Mouse (Mus musculus) spleen, adult 10 weeks (tissue): ENCODE data around the gene Gm11639. TPM values are rescaled to one million over a fixed set of nuclear protein-coding genes. Genes with fewer than 3 reads are reported as not detected.

Experiments used
- polyA plus RNA-seq: library from polyadenylated mRNA; stranded (reverse); fragments of 350-450 nt; fragmentation: Illumina TruSeq; extraction: RNeasy Lipid Tissue Mini Kit (QIAGEN cat#74804); gene quantifications from one replicate; pipeline ENCODE4 v1.2.3, GENCODE M21; 2015; ENCODE audit warnings: low replicate concordance; ENCODE audit not compliant: insufficient read depth

Gene Gm11639
- 0.01 TPM for polyA plus RNA-seq

DNA sequence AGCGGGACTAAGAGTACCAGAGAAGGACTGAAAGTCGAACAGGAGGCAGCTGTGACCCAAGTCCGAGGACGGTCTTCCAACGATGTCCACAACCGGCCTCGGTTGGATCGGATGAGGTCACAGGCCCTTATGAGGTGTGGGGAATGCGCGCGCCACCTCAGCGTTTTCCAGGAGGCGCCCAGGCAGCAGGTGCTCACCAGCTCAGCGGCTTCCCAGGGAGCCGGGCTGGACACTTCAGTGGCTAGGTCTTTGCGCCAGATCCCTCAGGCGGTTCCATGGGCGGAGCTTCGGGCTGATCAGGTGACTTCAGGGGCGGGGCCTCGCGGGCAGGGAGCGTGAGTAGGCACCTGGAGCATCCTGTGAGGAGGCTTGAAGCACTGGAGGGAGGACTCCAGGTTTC, at the start of gene Gm11639:
TSS of gene Gm11639 (plus strand) at position 160 of the 400 bp plus-strand sequence.

DNA sequence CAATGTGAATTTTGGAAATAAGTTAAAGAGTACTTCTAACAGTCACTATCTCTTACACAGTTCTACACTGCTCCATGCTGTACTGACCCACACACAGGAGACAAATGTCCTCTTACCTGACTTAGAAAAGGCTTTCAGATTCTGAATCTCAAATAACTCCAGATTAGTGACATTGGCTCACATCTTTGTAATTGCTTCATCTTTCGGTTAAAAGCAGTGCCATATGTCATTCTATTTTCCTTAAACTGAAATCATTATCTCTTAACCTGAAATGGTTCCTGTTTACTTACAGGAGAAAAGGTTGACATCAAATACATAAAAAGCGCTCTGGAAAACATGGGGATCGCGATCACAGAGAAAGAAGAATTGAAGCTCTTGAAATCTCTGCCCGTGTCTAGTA, 377.8 kb downstream of the Gm11639 start, which contains the start of gene Efcab3:
TSS of gene Efcab3 (plus strand) at position 301 of the 400 bp plus-strand sequence.

GRCm38 (mm10) chr11:105125735-105126519, 440.4 kb downstream of the Gm11639 start, which contains the start of gene Mettl2:
Gene Mettl2 (plus strand): TSS chr11:105126425.

DNA sequence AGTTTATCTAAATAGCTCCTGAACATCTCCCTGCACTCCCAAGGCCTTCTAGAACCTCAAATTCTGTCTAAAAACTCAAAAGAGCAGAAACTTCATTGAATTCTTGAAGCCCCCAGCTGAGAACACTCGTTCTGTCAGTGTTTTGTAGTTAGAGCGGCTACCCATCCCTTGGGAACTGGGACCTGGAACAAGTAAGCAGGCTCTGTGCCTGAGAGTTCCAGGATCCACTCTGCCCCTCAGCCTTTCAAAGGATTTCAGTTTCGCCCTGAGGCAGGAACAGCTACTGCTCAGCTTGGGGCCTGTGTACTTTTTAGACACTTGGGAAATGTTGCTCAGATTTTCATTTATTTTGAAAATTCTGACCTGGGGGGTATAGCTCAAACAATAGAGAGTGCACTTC, 461.1 kb downstream of the Gm11639 start, which contains the start of gene Gm10842:
TSS of gene Gm10842 (plus strand) at position 301 of the 400 bp plus-strand sequence.

Other genes with a start within 250 kb of the Gm11639 start
- 62.3 TPM for gene Kansl1, start 216.8 kb upstream of the Gm11639 start, polyA plus RNA-seq
- gene Cdc27, start 135.1 kb upstream of the Gm11639 start, polyA plus RNA-seq, result 45.4 TPM
- 9.3 TPM for gene Myl4, start 135.0 kb upstream of the Gm11639 start, polyA plus RNA-seq
- 23.9 TPM for gene Itgb3, start 77.7 kb upstream of the Gm11639 start, polyA plus RNA-seq